In the genomic region with DNA sequence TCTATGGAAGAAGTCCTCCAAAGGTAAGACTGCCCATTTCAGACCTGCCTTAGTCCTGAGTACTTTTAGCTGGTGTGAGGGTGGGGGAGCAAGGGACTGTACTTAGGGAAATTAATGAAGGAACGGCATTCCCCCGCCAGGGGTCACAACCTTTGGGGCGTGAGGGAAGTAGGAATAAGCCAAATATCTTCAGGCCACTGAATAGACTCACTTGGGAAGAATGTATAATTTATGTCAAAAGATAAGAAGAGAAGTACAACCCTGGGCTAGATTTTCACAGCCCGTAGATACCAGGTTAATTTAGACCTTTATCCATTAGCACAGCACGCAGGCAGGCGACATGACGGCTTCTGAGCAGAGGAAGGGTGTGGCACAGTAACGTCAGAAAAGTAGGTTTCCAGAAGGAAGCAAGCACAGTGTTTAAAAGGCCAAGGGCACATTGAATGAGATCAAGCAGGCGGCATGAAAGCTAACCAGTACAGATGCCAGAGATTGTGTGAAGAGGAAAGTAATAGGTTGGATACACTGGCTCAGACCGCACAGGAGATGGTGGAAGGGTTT, we compare ENCODE assay signal across 12 mouse cellular contexts. TPM values are rescaled to one million over a fixed set of nuclear protein-coding genes. Genes with fewer than 3 reads are reported as not detected.
DNase-seq lines count a peak whose midpoint lies in the region; ATAC-seq and TF ChIP-seq lines count a peak whose summit lies in the region.
"Had no signal": no experiment of that assay in that cellular context is flagged by ENCODE, and none has a peak within 500 bp of the region (broad histone marks: within the 10 kb centered on the region; RNA-seq: fewer than 3 reads in every experiment).

No protein-coding gene starts in this region.

- H3K27ac ChIP-seq in intestine, postnatal 0 days (ENCODE audit: low read depth, low read length): 0 out of 2 replicates have a peak overlapping the region, but pooled peaks have one; percentile 50
- H3K27ac ChIP-seq in liver, embryonic 14.5 days: no peak overlapping the region
- H3K27ac ChIP-seq: embryonic facial prominence, embryonic 15.5 days; macrophage; neural tube, embryonic 12.5 days had no signal

- DNase-seq in MEL-GATA-1-ER (ENCODE audit: extremely low read depth, low read depth): peak; percentile 54
- peak; percentile 48 to 53 for DNase-seq in adrenal gland, adult 18-20 months (ENCODE audit: low spot score in 2 of 2)
- DNase-seq in liver, embryonic 14.5 days (ENCODE audit: low read depth in 3 of 3, low spot score in 3 of 3): peak in 2 of 3 experiments; percentile 73 to 77
- DNase-seq in yolk sac, embryonic 10.5 days (ENCODE audit: low spot score): no peak
- DNase-seq in cerebellum, postnatal 10 days: no peak
- no peak for DNase-seq in gastrocnemius, adult 18-20 months (ENCODE audit: low spot score)
- DNase-seq: cerebellum, adult 11-12 months had no signal

- 0 out of 2 replicates have a peak, but pooled peaks cover 7% of the 10 kb centered on the region for H3K4me1 ChIP-seq in intestine, postnatal 0 days (replicated peaks; ENCODE audit: control insufficient read depth, insufficient read depth, low read length)
- H3K4me1 ChIP-seq in liver, embryonic 14.5 days (replicated peaks; ENCODE audit: control insufficient read depth in 2 of 2, insufficient read depth in 2 of 2, low read length in 1 of 2): peaks cover 4 to 24% of the 10 kb centered on the region in 2 experiments; a peak in 3 of 4 replicates
- H3K4me1 ChIP-seq: neural tube, embryonic 12.5 days had no signal

- no peak for ATAC-seq in intestine, postnatal 0 days
- peak; percentile 45; the same call in 1 of the 2 replicates for ATAC-seq in liver, embryonic 14.5 days (ENCODE audit: insufficient read depth)

- no peak overlapping the region for H3K4me2 ChIP-seq in intestine, postnatal 0 days (replicated peaks; ENCODE audit: low read depth)
- no peak overlapping the region for H3K4me2 ChIP-seq in liver, embryonic 14.5 days (ENCODE audit: low read depth)
- H3K4me2 ChIP-seq: embryonic facial prominence, embryonic 15.5 days; neural tube, embryonic 12.5 days had no signal

- WGBS in intestine, postnatal 0 days: 48% methylated on average over 10 of the region's 10 CpGs
- WGBS in liver, embryonic 14.5 days (ENCODE audit: insufficient replicate concordance): 46% methylated on average over 10 of the region's 10 CpGs

- no peaks in the 10 kb centered on the region for H3K27me3 ChIP-seq in intestine, postnatal 0 days (replicated peaks; ENCODE audit: control insufficient read depth, insufficient read depth, low read length)
- H3K27me3 ChIP-seq in liver, embryonic 14.5 days (ENCODE audit: control insufficient read depth, insufficient read depth, low read length): no peaks in the 10 kb centered on the region
- H3K27me3 ChIP-seq: embryonic facial prominence, embryonic 15.5 days; neural tube, embryonic 12.5 days had no signal

- 0 out of 2 replicates have a peak, but pooled peaks cover 4% of the 10 kb centered on the region for H3K9me3 ChIP-seq in intestine, postnatal 0 days (ENCODE audit: control insufficient read depth)
- no peaks in the 10 kb centered on the region for H3K9me3 ChIP-seq in liver, embryonic 14.5 days (ENCODE audit: control insufficient read depth, low read length)

- no peak overlapping the region for H3K9ac ChIP-seq in intestine, postnatal 0 days (ENCODE audit: low read depth, low read length)
- H3K9ac ChIP-seq in liver, embryonic 14.5 days (replicated peaks): no peak overlapping the region
- H3K9ac ChIP-seq: embryonic facial prominence, embryonic 15.5 days; neural tube, embryonic 12.5 days had no signal

- no peak for TF ChIP-seq CTCF in intestine, postnatal 0 days (IDR thresholded peaks at IDR 0.05; ENCODE audit: low read depth)
- no peak for TF ChIP-seq CTCF in liver, embryonic 14.5 days (IDR thresholded peaks at IDR 0.05; ENCODE audit: low read depth)

- H3K4me3 ChIP-seq in intestine, postnatal 0 days (ENCODE audit: low read depth, low read length): no peak overlapping the region
- no peak overlapping the region for H3K4me3 ChIP-seq in liver, embryonic 14.5 days (ENCODE audit: insufficient read depth in 1 of 2, low read depth in 2 of 2, low read length in 2 of 2)
- H3K4me3 ChIP-seq: embryonic facial prominence, embryonic 15.5 days; neural tube, embryonic 12.5 days had no signal

- no peak for TF ChIP-seq EP300 in liver, embryonic 14.5 days (IDR thresholded peaks at IDR 0.05; ENCODE audit: low read depth)

- no peaks in the 10 kb centered on the region for H3K36me3 ChIP-seq in intestine, postnatal 0 days (ENCODE audit: control insufficient read depth, insufficient read depth)
- no peaks in the 10 kb centered on the region for H3K36me3 ChIP-seq in liver, embryonic 14.5 days (replicated peaks; ENCODE audit: control insufficient read depth, insufficient read depth, low read depth)
- H3K36me3 ChIP-seq: embryonic facial prominence, embryonic 15.5 days; neural tube, embryonic 12.5 days had no signal

RNA-seq across cellular contexts. Expression of gene Plpp1, which starts 37.0 kb away (rescaled TPM):
- total RNA-seq in adrenal gland, adult 18-20 months (2021): 100 to 1,000 TPM; 193 to 238 TPM
- 91.0 and 98.5 TPM in 2 replicates for polyA plus RNA-seq in intestine, postnatal 0 days (2015; fragmentation: Nextera tagmentation; extraction: Ambion mirVana)
- 16.5 TPM in 2 replicates for polyA plus RNA-seq in liver, embryonic 14.5 days (2012; rRNA removed)
- polyA plus RNA-seq in liver, embryonic 14.5 days (2014; fragmentation: Nextera tagmentation; extraction: Ambion mirVana): 32.7 and 34.0 TPM in 2 replicates
- 10 to 100 TPM; 34.2 to 53.9 TPM for total RNA-seq in gastrocnemius, adult 18-20 months (2021)
- total RNA-seq: granulocyte monocyte progenitor cell, adult 5-6 weeks had no signal

Comparison
In these comparisons a context has a peak if more than half of its experiments do, and no peak if none do; other contexts are left out.
1. DNase-seq: peak in MEL-GATA-1-ER (single experiment), adrenal gland, adult 18-20 months (2 of 2) and liver, embryonic 14.5 days (2 of 3); none in yolk sac, embryonic 10.5 days (single experiment), cerebellum, postnatal 10 days (0 of 2) and gastrocnemius, adult 18-20 months (single experiment).